Mouse (Mus musculus) midbrain, embryonic 10.5 days (tissue): ENCODE measurements around the gene Prss41. TPM values are rescaled to one million over a fixed set of nuclear protein-coding genes. Genes with fewer than 3 reads are reported as not detected.

Source experiments
- DNase-seq: peaks from one replicate; pipeline ENCODE4 v3.0.0-alpha.2; 2017; ENCODE audit warnings: low spot score
- H3K27ac ChIP-seq: fragments of 300-500 bp; sonication (generic); replicated peaks from 2 replicates; pipeline ENCODE4 v1.5.1; 2016; ENCODE audit warnings: mild to moderate bottlenecking
- H3K27me3 ChIP-seq: fragments of 300-500 bp; sonication (generic); 2 replicates; pipeline ENCODE4 v1.6.1; 2016; ENCODE audit warnings: low read depth, mild to moderate bottlenecking; ENCODE audit not compliant: poor library complexity, severe bottlenecking
- H3K36me3 ChIP-seq: fragments of 300-500 bp; sonication (generic); 2 replicates; pipeline ENCODE4 v1.6.1; 2016; ENCODE audit warnings: mild to moderate bottlenecking, moderate library complexity
- H3K4me1 ChIP-seq: fragments of 300-500 bp; sonication (generic); 2 replicates; pipeline ENCODE4 v1.6.1; 2016
- H3K4me3 ChIP-seq: fragments of 300-500 bp; sonication (generic); 2 replicates; pipeline ENCODE4 v1.5.1; 2016; ENCODE audit warnings: mild to moderate bottlenecking, moderate library complexity
- H3K9me3 ChIP-seq: fragments of 300-500 bp; sonication (generic); replicated peaks from 2 replicates; pipeline ENCODE4 v1.6.1; 2016; ENCODE audit warnings: mild to moderate bottlenecking
- WGBS: fragments of 180-500 bp; shearing (Covaris S2); methylation state at CpG from one replicate; pipeline ENCODE4 v1.1.7; 2016; 5-methylcytosine and 5-hydroxymethylcytosine counted together
- microRNA-seq: library from miRNA; unstranded; fragments of <30 nt; microRNA quantifications from one replicate; pipeline ENCODE4, GENCODE M21; 2017
- polyA plus RNA-seq: library from polyadenylated mRNA; unstranded; fragments of >200 nt; fragmentation: Nextera tagmentation; extraction: Ambion mirVana; gene quantifications from 2 replicates; pipeline ENCODE4 v1.2.1, GENCODE M21; 2016

Prss41 gene
- polyA plus RNA-seq, 1 experiment from 2014 or later: 2.3 TPM

DNA sequence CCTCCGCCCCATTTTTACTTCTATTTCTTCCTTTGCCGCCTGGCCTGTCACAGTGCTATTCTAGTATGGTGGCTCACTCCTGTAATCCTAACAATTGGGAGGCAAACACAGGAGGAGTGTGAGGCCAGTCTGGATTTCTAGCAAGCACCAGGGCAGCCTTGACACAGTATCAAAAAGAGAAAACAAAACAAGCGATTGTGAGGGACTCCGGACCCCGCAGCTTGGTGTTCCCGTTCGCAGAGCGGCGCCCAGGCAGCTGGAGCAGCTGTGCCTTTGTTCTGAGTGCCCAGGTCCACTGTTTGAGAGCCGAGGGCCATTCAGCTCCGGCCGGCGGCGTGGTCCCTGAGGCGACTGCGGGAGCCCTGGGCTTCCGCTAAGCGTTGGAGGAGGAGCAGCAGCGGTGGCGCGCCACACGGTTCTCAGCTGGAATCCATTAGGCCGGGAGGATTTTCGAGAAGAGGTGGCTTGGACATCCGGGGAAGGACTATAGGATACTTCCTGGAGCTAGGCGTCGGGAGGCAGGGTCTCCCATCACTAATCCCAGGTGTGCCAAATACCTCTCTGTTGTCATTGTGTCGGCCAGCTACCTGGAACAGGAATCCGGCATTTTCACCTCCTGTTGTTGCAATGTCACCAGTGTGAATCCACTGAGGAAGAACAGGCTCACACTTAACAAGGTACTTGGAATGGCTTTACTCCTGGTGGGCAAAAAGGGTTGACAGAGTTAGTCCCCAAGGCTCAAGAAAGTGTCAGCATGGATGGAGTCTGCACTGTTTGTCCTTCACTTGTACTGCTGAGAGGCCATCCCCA, 53.5 kb downstream of the Prss41 start, which contains the start of gene Srrm2:
Gene Srrm2, plus strand, starts transcription at position 264 of the 810 bp plus-strand sequence.
- WGBS: 2% methylated on average over 29 of the region's 29 CpGs
- DNase-seq: peak; percentile 81
- H3K27me3 ChIP-seq: no peaks in the 10 kb centered on the region
- H3K36me3 ChIP-seq: 0 out of 2 replicates have a peak, but pooled peaks cover 2% of the 10 kb centered on the region
- H3K27ac ChIP-seq: peak within 1 kb of the TSS; percentile 87
- H3K4me1 ChIP-seq: peaks cover 33% of the 10 kb centered on the region
- no peaks in the 10 kb centered on the region for H3K9me3 ChIP-seq
- H3K4me3 ChIP-seq: peak within 1 kb of the TSS; percentile 50

DNA sequence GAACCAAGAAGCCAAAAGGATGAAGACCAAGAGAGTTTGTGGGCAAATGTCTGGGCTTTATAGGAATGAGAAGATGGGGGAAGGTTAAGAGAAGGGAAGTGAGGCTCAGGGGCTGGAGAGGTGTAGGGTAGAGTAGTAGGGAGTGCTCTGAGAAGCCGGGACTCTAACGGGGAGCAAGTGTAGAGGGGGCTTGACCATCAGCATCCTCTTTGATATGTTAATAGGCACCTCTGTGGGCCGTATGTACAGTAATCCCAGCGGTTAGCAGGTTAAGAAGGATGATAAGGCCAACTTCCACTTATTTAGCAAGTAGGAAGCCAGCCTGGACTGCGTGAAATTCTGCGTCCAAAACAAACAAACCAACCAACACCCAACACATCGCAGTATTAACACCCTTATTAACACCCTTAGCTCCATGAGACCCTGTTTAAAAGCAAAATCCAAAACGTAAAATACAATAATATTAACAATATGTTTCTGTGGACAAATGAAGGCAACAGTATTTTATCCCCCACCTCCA, 54.2 kb downstream of the Prss41 start:
- no peak for DNase-seq

DNA sequence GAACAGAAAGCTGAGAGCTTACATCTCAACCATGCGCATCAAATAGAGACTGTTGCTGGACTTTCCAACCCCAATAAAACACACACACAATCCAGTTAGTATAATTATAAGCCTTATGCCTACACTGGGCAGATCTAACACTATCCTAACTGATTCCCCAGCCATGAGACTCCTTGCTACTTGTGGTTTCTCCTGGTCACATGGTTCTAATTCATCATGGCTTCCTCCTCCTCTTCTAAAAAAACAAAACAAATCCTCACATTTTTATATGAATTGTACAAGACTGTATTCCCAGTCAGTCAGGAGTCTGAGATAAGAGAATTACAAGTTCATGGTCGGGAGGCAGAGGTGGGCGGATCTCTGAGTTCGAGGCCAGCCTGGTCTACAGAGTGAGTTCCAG, 55.0 kb downstream of the Prss41 start:
- DNase-seq: no peak
- Histone ChIP-seq H3K36me3 (no peaks in the 10 kb centered on the region), H3K27me3 (no peaks in the 10 kb centered on the region), H3K4me3 (no peak overlapping the region), H3K4me1 (peaks cover 36% of the 10 kb centered on the region), H3K9me3 (no peaks in the 10 kb centered on the region), H3K27ac (no peak overlapping the region)
- 89% methylated on average over 4 of the region's 4 CpGs for WGBS

More for the DNA sequence above, 54.2 kb downstream of the Prss41 start:
- WGBS: 9% methylated on average over 8 of the region's 8 CpGs
- H3K9me3 ChIP-seq: no peaks in the 10 kb centered on the region
- H3K4me1 ChIP-seq: peaks cover 36% of the 10 kb centered on the region
- peak overlapping the region; percentile 50 for H3K4me3 ChIP-seq
- H3K36me3 ChIP-seq: no peaks in the 10 kb centered on the region
- H3K27ac ChIP-seq: peak overlapping the region; percentile 87
- no peaks in the 10 kb centered on the region for H3K27me3 ChIP-seq

Small RNA genes lying within 50 kb of the gene (microRNA-seq; reads per million reads assigned to microRNA genes)
- 3.0 reads per million, percentile 2 among the genes with 10 or more reads in this experiment for gene Mir5125

Other genes with a start within 250 kb of the Prss41 start
- gene Zfp13, start 244.7 kb downstream of the Prss41 start, polyA plus RNA-seq: 19.8 and 25.7 TPM in 2 replicates
- 0.12 and 0.19 TPM in 2 replicates for gene Zscan10, start 243.3 kb downstream of the Prss41 start, polyA plus RNA-seq
- gene Mmp25, start 198.9 kb downstream of the Prss41 start, polyA plus RNA-seq: 0.89 and 1.1 TPM in 2 replicates
- gene Bicdl2, start 183.7 kb downstream of the Prss41 start, polyA plus RNA-seq: 0.32 TPM in 1 of 2 replicates, not detected in the other
- gene Hcfc1r1, start 170.6 kb downstream of the Prss41 start, polyA plus RNA-seq: 29.5 and 36.4 TPM in 2 replicates
- gene Thoc6, start 170.3 kb downstream of the Prss41 start, polyA plus RNA-seq: 74.2 and 77.3 TPM in 2 replicates
- 3.2 and 3.8 TPM in 2 replicates for gene Tnfrsf12a, start 166.7 kb downstream of the Prss41 start, polyA plus RNA-seq
- gene Cldn6, start 164.9 kb downstream of the Prss41 start, polyA plus RNA-seq: 3.5 and 10.1 TPM in 2 replicates
- gene Cldn9, start 160.1 kb downstream of the Prss41 start, polyA plus RNA-seq: 1.5 and 3.1 TPM in 2 replicates
- gene 1520401A03Rik, start 121.4 kb downstream of the Prss41 start, polyA plus RNA-seq: not detected in 2 replicates
- gene Pkmyt1, start 117.8 kb downstream of the Prss41 start, polyA plus RNA-seq: 58.5 and 59.7 TPM in 2 replicates
- gene Paqr4, start 103.3 kb downstream of the Prss41 start, polyA plus RNA-seq: 27.6 and 36.2 TPM in 2 replicates
- gene Kremen2, start 98.3 kb downstream of the Prss41 start, polyA plus RNA-seq: 1.7 and 2.3 TPM in 2 replicates
- gene Flywch1, start 72.6 kb downstream of the Prss41 start, polyA plus RNA-seq: 187 and 202 TPM in 2 replicates
- gene Flywch2, start 58.1 kb downstream of the Prss41 start, polyA plus RNA-seq: 19.5 and 23.4 TPM in 2 replicates
- gene Srrm2, start 53.6 kb downstream of the Prss41 start, polyA plus RNA-seq: 509 and 515 TPM in 2 replicates
- gene Elob, start 15.0 kb downstream of the Prss41 start, polyA plus RNA-seq: 1,078 TPM in 2 replicates
- gene Prss33, start 8.1 kb downstream of the Prss41 start, polyA plus RNA-seq: 0.28 and 0.52 TPM in 2 replicates
- gene Prss32, start 317 bp downstream of the Prss41 start, polyA plus RNA-seq: not detected in 2 replicates
- not detected in 2 replicates for gene Prss21, start 23.9 kb upstream of the Prss41 start, polyA plus RNA-seq
- not detected in 2 replicates for gene Dcpp1, start 36.7 kb upstream of the Prss41 start, polyA plus RNA-seq
- gene Dcpp2, start 36.7 kb upstream of the Prss41 start, polyA plus RNA-seq: not detected in 2 replicates
- gene Dcpp3, start 73.3 kb upstream of the Prss41 start, polyA plus RNA-seq: not detected in 2 replicates
- gene Sbp, start 97.5 kb upstream of the Prss41 start, polyA plus RNA-seq: not detected in 2 replicates
- not detected in 2 replicates for gene Sbpl, start 111.1 kb upstream of the Prss41 start, polyA plus RNA-seq
- gene Prss30, start 136.4 kb upstream of the Prss41 start, polyA plus RNA-seq: not detected in 2 replicates
- 0.26 TPM in 2 replicates for gene Prss22, start 153.9 kb upstream of the Prss41 start, polyA plus RNA-seq
- gene Prss27, start 194.0 kb upstream of the Prss41 start, polyA plus RNA-seq: 0.10 TPM in 1 of 2 replicates, not detected in the other
- 91.1 and 91.5 TPM in 2 replicates for gene Kctd5, start 229.3 kb upstream of the Prss41 start, polyA plus RNA-seq